Mouse (Mus musculus) CH12.LX (cell line): ENCODE data around the gene Spata21. TPM values are rescaled to one million over a fixed set of nuclear protein-coding genes. Genes with fewer than 3 reads are reported as not detected.

Experiments used
- DNase-seq: peaks from one replicate; pipeline ENCODE4 v3.0.0-alpha.2; 2013; ENCODE audit errors: extremely low read depth
- H3K27ac ChIP-seq: 2 replicates; pipeline ENCODE4 v1.5.1; 2012; ENCODE audit warnings: low read depth, mild to moderate bottlenecking, control low read depth, moderate library complexity; ENCODE audit not compliant: insufficient read depth
- H3K27me3 ChIP-seq: replicated peaks from 2 replicates; pipeline ENCODE3; 2012; ENCODE audit warnings: inconsistent platforms
- H3K36me3 ChIP-seq, 2 experiments: replicated peaks in 1 of 2; 2 replicates each; pipeline versions ENCODE3 to v1.6.1; 2012; ENCODE audit warnings: inconsistent platforms in 1 of 2, low read length in 1 of 2, mild to moderate bottlenecking in 1 of 2, mixed read lengths in 1 of 2, moderate library complexity in 1 of 2; ENCODE audit not compliant: control insufficient read depth in 1 of 2, insufficient read depth in 1 of 2
- H3K4me1 ChIP-seq, 2 experiments: 2 replicates each; pipeline ENCODE4 v1.6.1; 2012; ENCODE audit warnings: inconsistent platforms in 1 of 2, moderate library complexity in 1 of 2; ENCODE audit not compliant: insufficient read depth in 2 of 2, control insufficient read depth in 1 of 2
- H3K4me2 ChIP-seq: 2 replicates; pipeline ENCODE4 v1.6.1; 2012; ENCODE audit warnings: low read depth, mild to moderate bottlenecking, control low read depth; ENCODE audit not compliant: poor library complexity, insufficient read depth, severe bottlenecking
- H3K4me3 ChIP-seq, 3 experiments: fragments of 150-350 bp in 1 of 3; sonication (generic) in 1 of 3; replicated peaks in 1 of 3; 2 replicates each; pipeline versions ENCODE3 to v1.5.1; 2011 to 2012; ENCODE audit warnings: low read depth in 2 of 3, low read length in 2 of 3, mild to moderate bottlenecking in 2 of 3, moderate library complexity in 2 of 3, control low read depth in 1 of 3, improper control_type of control experiment in 1 of 3, inconsistent platforms in 1 of 3, mixed read lengths in 1 of 3; ENCODE audit not compliant: poor library complexity in 1 of 3
- H3K79me2 ChIP-seq: replicated peaks from 2 replicates; pipeline ENCODE4 v1.6.1; 2012; ENCODE audit warnings: mild to moderate bottlenecking, moderate library complexity; ENCODE audit not compliant: control insufficient read depth, poor library complexity, insufficient read depth, severe bottlenecking; ENCODE audit errors: extremely low read depth
- H3K9ac ChIP-seq: 2 replicates; pipeline ENCODE4 v1.6.1; 2012; ENCODE audit warnings: low read depth, mild to moderate bottlenecking, control low read depth, moderate library complexity; ENCODE audit not compliant: insufficient read depth
- H3K9me3 ChIP-seq: replicated peaks from 2 replicates; pipeline ENCODE3; 2012; ENCODE audit warnings: low read length, inconsistent platforms, mixed read lengths
- BHLHE40 ChIP-seq: IDR thresholded peaks from 2 replicates; pipeline ENCODE4 v1.6.1; 2011; ENCODE audit warnings: mild to moderate bottlenecking, low read depth, low read length, improper control_type of control experiment
- CHD1 ChIP-seq: IDR thresholded peaks from 2 replicates; pipeline ENCODE4 v1.6.1; 2012; ENCODE audit warnings: low read depth, low read length, improper control_type of control experiment, inconsistent platforms
- CHD2 ChIP-seq: IDR thresholded peaks from 2 replicates; pipeline ENCODE4 v1.6.1; 2011; ENCODE audit warnings: low read length, improper control_type of control experiment
- CTCF ChIP-seq, 2 experiments: IDR thresholded peaks in 1 of 2; conservative IDR thresholded peaks in 1 of 2; 2 replicates each; pipeline ENCODE4 v1.5.1; 2011 to 2012; ENCODE audit warnings: low read depth in 2 of 2, low read length in 2 of 2, improper control_type of control experiment in 1 of 2, inconsistent platforms in 1 of 2, mild to moderate bottlenecking in 1 of 2, moderate library complexity in 1 of 2
- E2F4 ChIP-seq: IDR thresholded peaks from 2 replicates; pipeline ENCODE4 v1.6.1; 2011; ENCODE audit warnings: low read depth, low read length, improper control_type of control experiment; ENCODE audit not compliant: insufficient replicate concordance
- ELF1 ChIP-seq: IDR thresholded peaks from 2 replicates; pipeline ENCODE4 v1.6.1; 2014; ENCODE audit warnings: low read depth, mild to moderate bottlenecking, inconsistent platforms, low read length, improper control_type of control experiment
- EP300 ChIP-seq: IDR thresholded peaks from 2 replicates; pipeline ENCODE4 v1.6.1; 2011; ENCODE audit warnings: low read length, improper control_type of control experiment
- GABPA ChIP-seq: IDR thresholded peaks from 2 replicates; pipeline ENCODE4 v1.6.1; 2012; ENCODE audit warnings: low read depth, low read length, improper control_type of control experiment, inconsistent platforms; ENCODE audit not compliant: insufficient replicate concordance
- HCFC1 ChIP-seq: IDR thresholded peaks from 2 replicates; pipeline ENCODE4 v1.6.1; 2012; ENCODE audit warnings: low read depth, mild to moderate bottlenecking, inconsistent platforms, low read length, improper control_type of control experiment
- IRF4 ChIP-seq: IDR thresholded peaks from 2 replicates; pipeline ENCODE4 v1.6.1; 2014; ENCODE audit warnings: low read depth, mild to moderate bottlenecking, inconsistent platforms, low read length, improper control_type of control experiment
- JUND ChIP-seq: conservative IDR thresholded peaks from 2 replicates; pipeline ENCODE4 v1.6.1; 2011; ENCODE audit warnings: low read depth, low read length, improper control_type of control experiment
- KAT2A ChIP-seq: IDR thresholded peaks from 2 replicates; pipeline ENCODE4 v1.6.1; 2012; ENCODE audit warnings: low read length, improper control_type of control experiment, inconsistent platforms; ENCODE audit not compliant: insufficient replicate concordance
- MYC ChIP-seq: IDR thresholded peaks from 2 replicates; pipeline ENCODE4 v1.6.1; 2011; ENCODE audit warnings: low read depth, mild to moderate bottlenecking, improper control_type of control experiment, low read length
- NRF1 ChIP-seq: IDR thresholded peaks from 2 replicates; pipeline ENCODE4 v1.6.1; 2014; ENCODE audit warnings: low read depth, mild to moderate bottlenecking, inconsistent platforms, low read length, improper control_type of control experiment, moderate library complexity
- PAX5 ChIP-seq: IDR thresholded peaks from 2 replicates; pipeline ENCODE4 v1.6.1; 2012; ENCODE audit warnings: low read length, inconsistent platforms, mixed read lengths
- POLR2A ChIP-seq: IDR thresholded peaks from 2 replicates; pipeline ENCODE4 v1.6.1; 2011; ENCODE audit warnings: low read depth, mild to moderate bottlenecking, improper control_type of control experiment, low read length
- RAD21 ChIP-seq: IDR thresholded peaks from 2 replicates; pipeline ENCODE4 v1.6.1; 2011; ENCODE audit warnings: low read depth, mild to moderate bottlenecking, low read length, improper control_type of control experiment, moderate library complexity
- SIN3A ChIP-seq: IDR thresholded peaks from 2 replicates; pipeline ENCODE4 v1.6.1; 2012; ENCODE audit warnings: low read length, improper control_type of control experiment, inconsistent platforms
- SMC3 ChIP-seq: IDR thresholded peaks from 2 replicates; pipeline ENCODE4 v1.6.1; 2011; ENCODE audit warnings: low read depth, low read length, improper control_type of control experiment
- USF1 ChIP-seq: IDR thresholded peaks from 2 replicates; pipeline ENCODE4 v1.6.1; 2014; ENCODE audit warnings: low read depth, mild to moderate bottlenecking, inconsistent platforms, low read length, improper control_type of control experiment
- USF2 ChIP-seq: conservative IDR thresholded peaks from 2 replicates; pipeline ENCODE4 v1.6.1; 2011; ENCODE audit warnings: low read depth, low read length, improper control_type of control experiment
- ZC3H11A ChIP-seq: IDR thresholded peaks from 2 replicates; pipeline ENCODE4 v1.6.1; 2012; ENCODE audit warnings: low read depth, mild to moderate bottlenecking, inconsistent platforms, low read length, improper control_type of control experiment
- ZMIZ1 ChIP-seq: IDR thresholded peaks from 2 replicates; pipeline ENCODE4 v1.6.1; 2012; ENCODE audit warnings: low read depth, mild to moderate bottlenecking, inconsistent platforms, low read length, improper control_type of control experiment
- ZNF384 ChIP-seq: IDR thresholded peaks from 2 replicates; pipeline ENCODE4 v1.6.1; 2012; ENCODE audit warnings: low read depth, low read length, improper control_type of control experiment, inconsistent platforms
- dilution Hi-C: fragments of 300-500 bp; cut with MboI; formaldehyde crosslinking; loops from 2 replicates; pipeline ENCODE4 v1.14.3; 2020; ENCODE audit warnings: low sequenced_read_pairs; ENCODE audit not compliant: extremely low pct_unique_long_range_greater_than_20kb, extremely low pct_ligation_motif_present
- in situ Hi-C: fragments of 300-500 bp; cut with MboI; formaldehyde crosslinking; loops from 3 replicates; pipeline ENCODE4 v1.14.3; 2019; ENCODE audit warnings: low sequenced_read_pairs, low pct_ligation_motif_present, low pct_unique_long_range_greater_than_20kb, mixed read lengths
- polyA plus RNA-seq: library from polyadenylated mRNA; unstranded; fragments of >175 nt; gene quantifications from 2 replicates; pipeline ENCODE4 v1.2.1, GENCODE M21; 2012; ENCODE audit warnings: low read depth; ENCODE audit not compliant: insufficient read length
- total RNA-seq, 2 experiments: library from RNA; depleted of rRNA; stranded (reverse); fragments of 300-350 nt in 1 of 2; fragments of >200 nt in 1 of 2; gene quantifications; 2 replicates each; pipeline ENCODE4 v1.2.3; 2012 to 2014

Spata21 gene
- total and polyA plus RNA-seq, 3 experiments, result not detected

DNA sequence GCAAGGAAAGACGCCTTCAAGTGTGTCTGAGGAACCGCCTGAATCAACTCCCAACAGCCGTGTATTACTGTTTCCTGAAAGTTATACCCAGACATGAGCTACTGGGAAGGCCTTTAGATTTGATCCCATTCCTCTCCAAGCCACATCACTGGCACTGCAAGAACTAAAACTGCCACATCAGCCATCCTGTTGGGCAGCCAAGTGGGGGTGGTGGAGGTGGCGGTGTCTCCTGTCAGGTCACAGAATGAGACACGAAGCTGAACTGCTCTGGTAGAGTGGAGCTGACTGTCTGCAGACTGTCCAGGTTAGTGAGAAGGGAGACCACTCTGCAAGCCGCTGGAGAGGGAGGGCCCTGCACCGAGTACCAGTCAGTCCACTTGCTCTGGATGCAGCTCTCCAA, 34.5 kb downstream of the Spata21 start:
- Histone ChIP-seq H3K4me3 (no peak overlapping the region), H3K27ac (no peak overlapping the region), H3K9me3 (no peaks in the 10 kb centered on the region), H3K27me3 (no peaks in the 10 kb centered on the region), H3K9ac (no peak overlapping the region), H3K79me2 (peaks cover 97% of the 10 kb centered on the region), H3K4me1 (peaks cover 2 to 46% of the 10 kb centered on the region in 2 experiments; a peak in 3 of 4 replicates), H3K4me2 (no peak overlapping the region), H3K36me3 (peaks cover 50 to 92% of the 10 kb centered on the region in 2 experiments)
- TF ChIP-seq USF2 (no peak), POLR2A (no peak), SIN3A (no peak), ZMIZ1 (no peak), PAX5 (no peak), ELF1 (no peak), SMC3 (no peak), ZC3H11A (no peak), E2F4 (no peak), MYC (no peak), CHD1 (no peak), GABPA (no peak), EP300 (no peak)
- no peak for DNase-seq
- in situ Hi-C loops, result no loop called here
- dilution Hi-C loops, result no loop called here

DNA sequence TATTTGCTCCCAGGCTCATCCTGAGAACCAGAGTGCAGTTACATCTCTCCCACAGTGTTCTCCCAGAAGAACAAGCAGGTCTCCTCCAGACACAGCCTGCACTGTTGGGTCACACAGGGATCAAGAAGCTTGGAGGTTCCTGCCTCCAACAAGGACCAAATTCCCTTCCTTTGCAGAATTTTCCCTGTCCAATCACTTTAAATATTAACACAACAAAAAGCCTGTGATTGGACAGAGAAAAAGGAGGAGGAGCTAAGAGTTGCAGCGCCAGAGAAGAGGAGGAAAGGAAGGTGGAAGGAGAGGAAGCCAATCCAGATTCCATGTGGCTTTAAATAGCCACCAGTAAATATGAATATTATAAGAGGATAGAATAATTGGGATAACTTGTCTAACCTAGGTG, 34.9 kb downstream of the Spata21 start:
- dilution Hi-C loops (no loop called here), in situ Hi-C loops (no loop called here)
- peaks cover 2 to 45% of the 10 kb centered on the region in 2 experiments; a peak in 3 of 4 replicates for H3K4me1 ChIP-seq
- H3K4me3 ChIP-seq, result no peak overlapping the region
- H3K36me3 ChIP-seq, result peaks cover 48 to 91% of the 10 kb centered on the region in 2 experiments
- H3K9ac ChIP-seq, result no peak overlapping the region
- no peak overlapping the region for H3K4me2 ChIP-seq
- peaks cover 99% of the 10 kb centered on the region for H3K79me2 ChIP-seq
- H3K27me3 ChIP-seq, result no peaks in the 10 kb centered on the region
- H3K9me3 ChIP-seq, result no peaks in the 10 kb centered on the region
- no peak overlapping the region for H3K27ac ChIP-seq
- DNase-seq, result no peak
- TF ChIP-seq EP300 (no peak), CTCF (conservative IDR thresholded peaks at IDR 0.05 in 1 of 2, IDR thresholded peaks at IDR 0.05 in 1 of 2; ENCODE audit: low read depth in 2 of 2, low read length in 2 of 2) (no peak), SMC3 (no peak)

DNA sequence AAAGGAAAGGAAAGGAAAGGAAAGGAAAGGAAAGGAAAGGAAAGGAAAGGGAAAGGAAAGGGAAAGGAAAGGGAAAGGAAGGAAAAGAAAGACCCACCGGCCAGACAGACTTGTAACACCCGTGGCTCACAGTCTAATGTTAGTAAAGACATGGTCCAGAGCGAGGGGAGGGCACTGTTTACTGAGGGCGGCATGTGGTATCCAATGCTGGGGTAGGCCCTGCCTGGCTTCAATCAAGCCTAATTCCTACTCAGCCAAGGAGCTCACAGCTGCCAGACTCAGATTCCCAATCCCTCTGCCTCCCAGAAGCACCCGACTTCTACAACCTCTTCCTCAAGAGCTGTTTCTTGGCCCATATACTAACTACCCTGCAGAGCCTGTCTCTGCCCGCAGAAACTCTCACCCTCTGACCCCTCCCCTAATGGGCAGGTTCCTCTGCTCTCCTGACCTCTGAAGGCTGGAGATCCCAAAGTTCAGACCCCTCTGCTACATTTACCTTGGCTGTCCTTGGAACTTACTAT, 41.1 kb downstream of the Spata21 start:
- H3K4me3 ChIP-seq, result no peak overlapping the region
- H3K27ac ChIP-seq, result no peak overlapping the region
- peaks cover 13 to 57% of the 10 kb centered on the region in 2 experiments for H3K4me1 ChIP-seq
- no peaks in the 10 kb centered on the region for H3K9me3 ChIP-seq
- TF ChIP-seq USF1 (no peak), BHLHE40 (no peak), CTCF (conservative IDR thresholded peaks at IDR 0.05 in 1 of 2, IDR thresholded peaks at IDR 0.05 in 1 of 2; ENCODE audit: low read depth in 2 of 2, low read length in 2 of 2) (no peak), GABPA (no peak), HCFC1 (no peak), RAD21 (no peak), NRF1 (no peak), IRF4 (no peak), PAX5 (no peak), KAT2A (no peak), ZNF384 (no peak), JUND (no peak), USF2 (no peak), CHD2 (no peak), SIN3A (no peak), CHD1 (no peak)
- in situ Hi-C loops, result no loop called here
- dilution Hi-C loops, result no loop called here
- H3K9ac ChIP-seq, result no peak overlapping the region
- no peak for DNase-seq
- peaks cover 93% of the 10 kb centered on the region for H3K79me2 ChIP-seq
- H3K4me2 ChIP-seq, result no peak overlapping the region
- H3K27me3 ChIP-seq, result no peaks in the 10 kb centered on the region
- H3K36me3 ChIP-seq, result peaks cover 22 to 76% of the 10 kb centered on the region in 2 experiments
